Mouse (Mus musculus) ES-Bruce4 (cell line): ENCODE measurements at regions not wholly inside any gene's neighbourhood (a gene's known extent, or its start where the extent isn't known, plus 50 kb on each side); places are given as distances from the start of the nearest gene placed in this dataset.

Experiments
- H3K27ac ChIP-seq: 2 replicates; pipeline ENCODE4 v1.5.1; 2012; ENCODE audit warnings: low read length, inconsistent platforms; ENCODE audit not compliant: insufficient read depth
- H3K27me3 ChIP-seq: 2 replicates; pipeline ENCODE4 v1.6.1; 2012; ENCODE audit warnings: mild to moderate bottlenecking, low read length, inconsistent platforms; ENCODE audit not compliant: control insufficient read depth, poor library complexity, insufficient read depth, severe bottlenecking
- H3K36me3 ChIP-seq: 2 replicates; pipeline ENCODE4 v1.6.1; 2012; ENCODE audit warnings: inconsistent platforms, mild to moderate bottlenecking, low read length, moderate library complexity; ENCODE audit not compliant: control insufficient read depth, poor library complexity, insufficient read depth, severe bottlenecking
- H3K4me1 ChIP-seq: one replicate; pipeline ENCODE4 v1.8.1; 2011; ENCODE audit warnings: low read length; ENCODE audit not compliant: control insufficient read depth, insufficient read depth
- H3K4me3 ChIP-seq: 2 replicates; pipeline ENCODE4 v1.5.1; 2011; ENCODE audit warnings: low read depth, mild to moderate bottlenecking, low read length
- H3K9ac ChIP-seq: 2 replicates; pipeline ENCODE4 v1.6.1; 2012; ENCODE audit warnings: low read depth, mild to moderate bottlenecking, inconsistent platforms; ENCODE audit not compliant: poor library complexity, severe bottlenecking
- H3K9me3 ChIP-seq: replicated peaks from 2 replicates; pipeline ENCODE4 v1.6.1; 2012; ENCODE audit warnings: mild to moderate bottlenecking, low read length, inconsistent platforms; ENCODE audit not compliant: control insufficient read depth, poor library complexity, insufficient read depth, severe bottlenecking
- CTCF ChIP-seq: IDR thresholded peaks from one replicate; pipeline ENCODE4 v1.8.1; 2011; ENCODE audit warnings: low read depth, low read length
- EP300 ChIP-seq: IDR thresholded peaks from 2 replicates; pipeline ENCODE4 v1.6.1; 2011; ENCODE audit warnings: low read depth, low read length; ENCODE audit not compliant: insufficient read depth
- POLR2A ChIP-seq: IDR thresholded peaks from one replicate; pipeline ENCODE4 v1.8.1; 2011; ENCODE audit warnings: low read length; ENCODE audit not compliant: insufficient read depth

DNA sequence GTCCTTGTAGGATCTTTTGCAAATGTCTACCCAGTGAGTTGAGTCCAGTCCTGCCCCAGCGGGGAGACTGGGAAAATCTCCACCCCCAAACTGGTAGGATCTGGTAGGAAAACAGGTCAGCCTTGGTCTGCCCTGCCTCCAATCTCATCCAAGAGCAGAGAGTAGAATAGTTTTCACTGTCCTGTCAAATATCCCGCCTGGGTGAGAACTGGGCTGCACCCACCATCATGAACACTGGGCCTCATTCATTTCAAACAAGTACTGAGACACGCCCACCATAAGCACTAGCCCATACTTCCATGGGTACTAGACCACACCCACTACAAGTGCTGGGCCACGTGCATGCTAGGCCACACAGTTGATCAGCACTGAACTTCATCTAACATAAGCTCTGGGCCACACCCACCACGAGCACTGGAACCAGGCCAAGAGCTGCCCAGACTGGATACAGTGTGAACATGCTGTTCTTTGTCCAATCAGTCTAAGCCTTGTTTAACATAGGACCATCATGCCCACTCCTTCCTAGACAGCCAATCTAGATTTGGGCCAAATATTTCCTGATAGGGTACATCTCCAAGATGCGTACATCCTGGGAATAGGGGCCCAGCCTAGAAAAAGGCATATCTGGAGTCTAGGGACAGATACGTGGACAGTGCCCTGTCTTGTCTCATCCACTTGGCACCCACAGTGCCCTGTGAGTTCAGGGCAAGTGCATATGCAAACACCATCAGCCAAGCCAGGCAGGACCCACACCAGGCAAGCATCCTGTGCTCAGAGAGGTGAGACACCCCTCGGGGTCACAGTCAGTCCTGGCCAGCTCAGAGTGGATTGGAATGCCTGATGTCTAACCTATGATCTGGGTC is 56.2 kb upstream of the Slco4a1 start:
- H3K9me3 ChIP-seq: no peaks in the 10 kb centered on the region
- TF ChIP-seq POLR2A: no peak
- no peak for TF ChIP-seq CTCF
- TF ChIP-seq EP300: no peak
- H3K4me3 ChIP-seq: no peak overlapping the region
- no peak overlapping the region for H3K9ac ChIP-seq
- no peak overlapping the region for H3K27ac ChIP-seq
- no peaks in the 10 kb centered on the region for H3K27me3 ChIP-seq
- no peaks in the 10 kb centered on the region for H3K4me1 ChIP-seq
- H3K36me3 ChIP-seq: no peaks in the 10 kb centered on the region

GRCm38 (mm10) chr2:180398851-180399447 is 57.1 kb upstream of the Slco4a1 start:
- no peaks in the 10 kb centered on the region for H3K27me3 ChIP-seq
- no peaks in the 10 kb centered on the region for H3K36me3 ChIP-seq
- TF ChIP-seq EP300 (no peak), CTCF (no peak), POLR2A (no peak)
- no peak overlapping the region for H3K9ac ChIP-seq
- H3K4me1 ChIP-seq: no peaks in the 10 kb centered on the region
- no peak overlapping the region for H3K27ac ChIP-seq
- H3K9me3 ChIP-seq: no peaks in the 10 kb centered on the region
- H3K4me3 ChIP-seq: no peak overlapping the region

- no peak overlapping the region for H3K9ac ChIP-seq
- H3K4me3 ChIP-seq: no peak overlapping the region
- H3K36me3 ChIP-seq: no peaks in the 10 kb centered on the region
- no peak overlapping the region for H3K27ac ChIP-seq
- no peaks in the 10 kb centered on the region for H3K27me3 ChIP-seq
- no peaks in the 10 kb centered on the region for H3K9me3 ChIP-seq
- H3K4me1 ChIP-seq: no peaks in the 10 kb centered on the region
- TF ChIP-seq EP300: no peak
- no peak for TF ChIP-seq POLR2A
- no peak for TF ChIP-seq CTCF
These were observed 57.6 kb upstream of the Slco4a1 start for GRCm38 (mm10) chr2:180398481-180398754.

DNA sequence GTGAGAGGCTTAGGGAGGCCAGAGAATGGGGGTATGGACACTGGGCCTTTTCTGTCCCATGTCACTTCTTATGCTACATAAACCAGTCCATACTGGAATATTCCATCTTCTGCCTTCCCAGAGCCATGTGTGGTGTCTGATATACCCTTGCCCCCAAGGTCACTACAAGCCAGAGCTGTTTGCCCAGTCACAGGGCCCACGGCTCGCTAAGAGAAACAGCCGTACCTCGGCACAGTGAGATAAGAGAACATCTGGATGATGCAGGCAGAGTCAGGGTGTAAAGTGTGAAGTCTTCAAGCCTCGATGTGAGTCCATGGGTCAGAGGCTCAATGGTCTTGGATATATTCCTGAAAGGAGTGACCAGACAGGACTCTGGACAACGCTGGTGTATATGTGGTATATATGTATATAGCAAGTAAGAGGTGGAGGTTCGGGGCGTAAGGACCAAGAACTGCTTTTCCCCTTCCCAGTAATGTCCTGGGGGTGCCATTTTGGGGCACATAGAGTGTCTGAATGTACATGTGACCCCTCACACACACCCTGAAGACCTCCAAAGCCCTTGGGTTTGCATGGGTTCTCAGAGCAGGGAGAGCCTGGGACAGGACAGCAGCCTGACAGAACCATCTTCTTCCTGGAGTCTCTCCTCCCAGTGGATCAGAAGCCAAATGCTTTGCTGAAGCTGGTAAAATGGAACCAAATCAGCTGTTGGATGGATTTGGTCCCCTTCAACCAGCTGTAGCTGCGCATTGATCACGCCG is 58.1 kb upstream of the Slco4a1 start:
- no peaks in the 10 kb centered on the region for H3K36me3 ChIP-seq
- no peak overlapping the region for H3K27ac ChIP-seq
- no peaks in the 10 kb centered on the region for H3K4me1 ChIP-seq
- H3K9me3 ChIP-seq: no peaks in the 10 kb centered on the region
- H3K9ac ChIP-seq: no peak overlapping the region
- no peaks in the 10 kb centered on the region for H3K27me3 ChIP-seq
- TF ChIP-seq POLR2A: no peak
- no peak for TF ChIP-seq CTCF
- TF ChIP-seq EP300: no peak
- no peak overlapping the region for H3K4me3 ChIP-seq

DNA sequence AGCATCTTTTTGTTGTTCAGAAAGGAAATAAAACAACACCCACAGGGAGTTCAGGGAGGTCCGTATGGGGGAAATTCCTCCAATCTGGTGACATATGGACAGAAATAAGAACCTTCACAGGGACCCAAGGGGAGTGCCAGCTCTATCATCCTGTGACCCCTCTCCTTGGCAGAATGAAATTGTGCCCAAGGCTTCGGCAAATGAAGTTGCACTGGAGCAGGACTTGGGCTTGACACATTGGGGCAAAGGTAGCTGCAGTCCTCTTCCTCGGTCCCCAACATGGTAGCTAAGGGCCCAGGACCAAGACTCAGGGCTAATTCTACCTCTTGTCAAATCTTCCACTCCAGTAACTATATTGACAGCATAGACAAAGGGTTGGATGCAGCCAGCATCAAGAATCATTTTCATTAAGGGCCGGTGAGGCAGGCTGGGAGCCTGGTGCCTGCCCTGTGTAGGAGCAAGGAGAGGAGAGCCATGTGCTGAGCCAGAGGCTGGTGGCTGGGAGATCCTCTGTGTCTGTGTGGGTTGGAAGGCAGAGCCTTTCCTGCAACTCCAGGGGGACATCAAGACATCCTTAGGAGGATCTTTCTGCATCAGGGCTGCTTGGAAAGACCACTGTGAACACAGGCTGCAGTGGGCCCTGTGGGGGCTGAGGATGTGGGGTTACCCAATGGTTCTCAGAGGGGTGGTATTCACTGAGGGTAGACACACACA is 59.2 kb upstream of the Slco4a1 start:
- no peak for TF ChIP-seq POLR2A
- no peak for TF ChIP-seq EP300
- TF ChIP-seq CTCF: no peak
- Histone ChIP-seq H3K27me3 (no peaks in the 10 kb centered on the region), H3K4me3 (no peak overlapping the region), H3K4me1 (no peaks in the 10 kb centered on the region), H3K36me3 (no peaks in the 10 kb centered on the region), H3K9me3 (no peaks in the 10 kb centered on the region), H3K27ac (no peak overlapping the region), H3K9ac (no peak overlapping the region)
